Mouse (Mus musculus) heart, postnatal 4 days (tissue): ENCODE data around the gene Plcl1. TPM values are rescaled to one million over a fixed set of nuclear protein-coding genes. Genes with fewer than 3 reads are reported as not detected.
A peak's percentile ranks its signal among the peaks of the same experiment; 100 is the strongest.

ENCODE experiments used
- DNase-seq: peaks from one replicate; pipeline ENCODE4 v3.0.0; 2021
- total RNA-seq, 2 experiments: library from RNA; stranded (reverse); gene quantifications; 2 replicates each; pipeline ENCODE4 v1.2.3; 2021

Plcl1 gene
- total RNA-seq, 2 experiments from 2014 or later: 4.4 TPM

DNA sequence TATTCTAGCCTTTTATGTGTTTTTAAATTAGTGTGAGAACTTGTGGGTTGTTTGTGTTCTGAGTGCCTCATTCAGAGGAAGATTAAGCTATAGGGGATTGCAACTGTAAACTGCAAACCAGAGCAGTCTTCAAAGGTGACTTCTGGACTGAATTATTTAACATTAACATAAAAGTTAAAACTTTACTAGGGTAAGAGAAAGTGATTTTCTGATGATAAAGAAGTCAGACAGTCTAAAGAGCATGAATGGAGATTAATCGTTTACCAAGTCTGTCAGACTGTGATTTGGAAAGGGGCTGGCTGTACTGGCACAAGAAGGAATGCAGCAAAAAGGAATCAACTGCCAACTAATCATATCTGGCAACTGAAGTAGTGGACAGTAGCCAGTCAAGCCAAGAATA, 301.2 kb downstream of the Plcl1 start:
- DNase-seq: no peak

DNA sequence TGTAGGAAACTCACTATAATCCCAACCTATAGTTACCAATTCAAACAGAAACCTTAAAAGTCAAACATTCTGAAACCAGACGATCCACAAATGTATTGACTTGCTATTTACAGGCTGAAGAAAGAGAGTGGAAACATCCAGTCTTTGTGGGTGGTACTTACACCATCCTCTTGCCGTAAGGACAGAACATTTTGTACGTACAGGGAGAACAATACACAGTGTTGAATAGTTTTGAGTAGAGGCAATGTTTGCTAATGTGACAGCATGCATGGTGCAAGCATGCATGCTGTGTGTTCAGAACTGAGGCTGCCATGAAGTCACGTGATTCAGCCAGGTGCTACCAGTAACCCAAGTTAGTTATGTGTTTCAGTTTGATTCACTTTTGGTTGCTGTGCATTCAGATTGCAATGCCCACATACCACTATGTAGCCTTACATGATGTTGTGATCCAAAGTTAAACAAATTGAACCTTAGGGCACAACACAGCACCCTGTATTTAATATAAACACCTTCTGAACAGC, 311.6 kb downstream of the Plcl1 start:
- DNase-seq: no peak

- no peak for DNase-seq
Measured at GRCm38 (mm10) chr1:55725428-55725827, 319.7 kb downstream of the Plcl1 start.

GRCm38 (mm10) chr1:55729332-55729731, 323.6 kb downstream of the Plcl1 start:
- no peak for DNase-seq

DNA sequence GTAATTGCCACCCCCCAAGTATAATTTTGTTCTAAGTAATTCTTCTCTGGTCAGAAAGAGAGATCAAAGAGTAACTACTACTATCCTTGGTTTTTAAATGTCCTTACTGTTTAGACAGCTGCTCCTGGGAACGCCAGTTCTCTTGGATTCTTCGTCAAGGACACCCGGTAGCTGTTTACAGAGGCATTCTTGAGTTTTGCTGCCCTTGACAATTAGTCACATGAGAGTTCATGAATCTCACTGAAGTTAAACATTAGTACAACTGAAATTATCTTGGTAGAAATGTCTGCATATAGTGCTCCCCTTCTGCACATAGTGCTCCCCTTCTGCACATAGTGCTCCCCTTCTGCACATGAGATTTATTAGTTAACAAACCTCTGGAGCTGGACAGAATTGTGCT, 327.2 kb downstream of the Plcl1 start:
- no peak for DNase-seq

DNA sequence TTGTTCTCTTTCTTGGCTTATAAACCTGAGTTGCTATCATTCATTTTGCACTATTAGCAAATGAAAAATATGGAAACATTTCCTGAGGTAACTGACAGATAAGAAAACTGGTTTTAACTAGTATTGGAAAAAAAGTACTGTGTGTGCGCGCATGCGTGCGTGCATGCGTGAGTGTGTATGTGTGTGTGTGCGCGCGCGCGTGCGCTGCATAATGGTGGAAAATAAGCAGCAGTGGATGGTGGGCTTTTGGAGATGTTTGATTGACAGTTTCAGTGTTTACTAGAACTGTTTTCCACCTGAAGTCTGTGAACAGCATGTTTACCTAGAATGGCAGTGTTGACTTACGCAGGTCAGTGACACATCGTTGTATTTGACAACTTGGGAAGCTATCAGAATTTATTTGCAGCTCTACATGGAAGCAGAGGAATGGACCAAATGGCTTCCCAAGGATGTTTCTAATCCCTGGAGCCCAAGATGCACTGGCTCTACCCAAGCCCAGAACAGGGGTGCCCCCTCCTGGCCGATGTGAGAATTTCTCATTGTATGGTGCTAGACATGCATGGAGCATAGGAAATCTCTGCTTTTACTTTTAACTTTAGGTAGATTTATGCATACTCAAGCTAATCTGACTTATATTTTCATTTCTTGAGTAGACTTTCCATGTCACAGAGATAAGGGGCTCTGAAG, 330.5 kb downstream of the Plcl1 start:
- DNase-seq: peak; percentile 91

- no peak for DNase-seq
Measured at GRCm38 (mm10) chr1:55736762-55737288, 331.1 kb downstream of the Plcl1 start.

- no peak for DNase-seq
Measured at GRCm38 (mm10) chr1:55738746-55739365, 333.1 kb downstream of the Plcl1 start.

- DNase-seq: peak; percentile 7
Measured at GRCm38 (mm10) chr1:55741885-55742284, 336.2 kb downstream of the Plcl1 start.

DNA sequence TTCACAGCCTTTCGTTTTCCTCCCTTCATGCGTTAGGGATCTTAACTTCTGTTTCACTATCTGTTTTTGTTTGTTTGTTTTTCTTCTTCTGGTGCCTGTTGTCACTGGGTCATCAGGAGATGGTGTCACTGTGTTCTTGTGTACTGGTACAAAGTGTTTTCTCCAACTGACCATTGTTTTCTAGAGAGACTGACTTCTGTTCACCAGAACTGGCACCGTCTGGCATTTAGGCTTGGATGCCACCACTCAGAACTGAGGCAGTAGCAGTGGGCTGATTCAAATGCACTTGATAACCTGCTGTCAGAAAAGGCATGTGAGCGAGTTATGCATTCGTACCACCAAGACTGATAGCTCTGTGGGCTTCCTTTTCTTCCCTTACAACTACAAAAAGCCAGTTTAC, 342.8 kb downstream of the Plcl1 start:
- no peak for DNase-seq

GRCm38 (mm10) chr1:55749770-55750169, 344.0 kb downstream of the Plcl1 start:
- DNase-seq: no peak

DNA sequence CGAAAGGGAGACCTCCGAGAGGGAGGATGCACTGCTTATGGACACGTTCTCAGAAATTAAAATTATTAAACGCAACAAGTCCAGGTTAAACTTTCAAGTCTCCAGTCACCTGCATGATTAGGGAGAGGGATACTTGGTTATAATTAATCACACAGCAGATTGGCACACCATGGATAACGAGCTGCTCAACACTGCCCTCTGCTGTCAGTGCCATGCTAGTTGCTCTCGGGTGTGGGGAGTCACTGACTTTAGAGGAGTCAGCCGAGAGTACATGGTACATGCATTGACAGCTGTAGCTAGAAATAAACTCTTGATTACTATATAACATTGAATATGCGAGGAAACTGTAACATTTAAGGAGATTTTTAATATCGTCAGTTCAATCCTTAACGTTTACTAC, 350.0 kb downstream of the Plcl1 start:
- peak; percentile 51 for DNase-seq

DNA sequence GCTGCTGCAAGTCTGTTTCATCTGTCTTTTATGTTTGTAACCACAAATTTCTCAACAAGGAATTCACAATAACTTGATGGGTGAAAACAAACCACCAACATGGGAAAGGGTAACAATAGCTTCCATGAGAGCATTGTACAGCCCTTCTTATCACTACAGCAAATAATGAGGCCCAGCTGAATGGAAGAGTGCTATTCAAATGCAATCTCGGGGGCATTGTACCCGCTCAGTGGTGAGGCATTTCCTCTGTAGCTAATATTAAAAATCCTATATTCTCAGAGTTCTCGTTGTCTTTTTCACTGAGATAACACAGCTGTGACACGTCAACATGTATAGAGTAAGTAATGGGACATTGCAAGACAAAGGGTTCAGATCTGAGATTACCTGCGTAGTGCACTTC, 356.6 kb downstream of the Plcl1 start:
- DNase-seq: no peak

- DNase-seq: no peak
Measured at GRCm38 (mm10) chr1:55763171-55763570, 357.4 kb downstream of the Plcl1 start.

DNA sequence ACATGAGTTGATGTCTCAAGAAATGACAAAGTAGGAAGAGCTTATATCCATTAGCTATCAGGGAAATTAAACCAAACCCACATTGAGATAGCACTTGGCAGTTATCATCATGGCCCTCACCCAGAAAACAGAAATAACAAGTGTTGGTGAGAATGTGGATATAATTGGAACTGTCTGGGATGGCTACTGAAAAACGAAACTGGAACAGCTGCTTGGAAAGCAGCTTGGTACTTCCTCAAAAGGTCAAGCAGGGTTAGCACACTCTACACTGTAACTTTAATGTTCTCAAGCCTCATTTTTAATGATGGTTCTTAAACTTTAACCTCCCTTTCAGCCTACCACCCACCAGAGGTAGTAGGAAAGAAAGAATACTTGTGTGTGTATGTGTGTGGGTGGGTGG, 361.0 kb downstream of the Plcl1 start:
- no peak for DNase-seq

- no peak for DNase-seq
Measured at GRCm38 (mm10) chr1:55770072-55770785, 364.5 kb downstream of the Plcl1 start.

GRCm38 (mm10) chr1:55792817-55793216, 387.1 kb downstream of the Plcl1 start:
- DNase-seq: no peak

Other genes starting within 250 kb of the Plcl1 start
- gene Rftn2, start 179.1 kb upstream of the Plcl1 start, total RNA-seq: 10 to 100 TPM; 13.7 to 15.0 TPM
- gene Mars2, start 168.7 kb upstream of the Plcl1 start, total RNA-seq: 1 to 10 TPM; 5.1 to 5.5 TPM
- under 1 TPM in 1 of 2 experiments, not detected in 1; 0.36 TPM for gene Boll, start 42.5 kb upstream of the Plcl1 start, total RNA-seq